Mouse (Mus musculus) thymus, adult 2 months (tissue): ENCODE data around the gene Mum1. TPM values are rescaled to one million over a fixed set of nuclear protein-coding genes. Genes with fewer than 3 reads are reported as not detected.

Experiments
- DNase-seq: peaks from one replicate; pipeline ENCODE4 v3.0.0; 2021
- H3K27ac ChIP-seq: fragments of 200-500 bp; 2 replicates; pipeline ENCODE4 v1.5.1; 2012; ENCODE audit warnings: low read length, control low read depth; ENCODE audit not compliant: control insufficient read depth, insufficient read depth
- H3K27me3 ChIP-seq: fragments of 200-500 bp; 2 replicates; pipeline ENCODE4 v1.6.1; 2012; ENCODE audit warnings: mild to moderate bottlenecking, low read length, moderate library complexity, mixed read lengths; ENCODE audit not compliant: control insufficient read depth, insufficient read depth
- H3K36me3 ChIP-seq: fragments of 200-500 bp; 2 replicates; pipeline ENCODE4 v1.6.1; 2012; ENCODE audit warnings: mild to moderate bottlenecking, low read length, moderate library complexity; ENCODE audit not compliant: control insufficient read depth, insufficient read depth
- H3K4me1 ChIP-seq: fragments of 200-500 bp; replicated peaks from 2 replicates; pipeline ENCODE4 v1.6.1; 2012; ENCODE audit warnings: low read length; ENCODE audit not compliant: control insufficient read depth, insufficient read depth
- H3K4me3 ChIP-seq: fragments of 200-500 bp; 2 replicates; pipeline ENCODE4 v1.5.1; 2012; ENCODE audit warnings: mild to moderate bottlenecking, low read length, control low read depth, moderate library complexity; ENCODE audit not compliant: control insufficient read depth, insufficient read depth
- CTCF ChIP-seq: fragments of 200-500 bp; IDR thresholded peaks from 2 replicates; pipeline ENCODE4 v1.5.1; 2012; ENCODE audit warnings: mild to moderate bottlenecking, control low read depth, low read length, moderate library complexity, borderline replicate concordance; ENCODE audit not compliant: control insufficient read depth, poor library complexity, insufficient read depth; ENCODE audit errors: extremely low read depth
- POLR2A ChIP-seq: fragments of 200-500 bp; IDR thresholded peaks from 2 replicates; pipeline ENCODE4 v1.6.1; 2012; ENCODE audit warnings: mild to moderate bottlenecking, low read length, control low read depth, moderate library complexity; ENCODE audit not compliant: control insufficient read depth, poor library complexity, insufficient read depth; ENCODE audit errors: extremely low read depth
- WGBS: fragments of 180-500 bp; shearing (Covaris S2); methylation state at CpG from one replicate; pipeline ENCODE4 v1.1.7; 2018; 5-methylcytosine and 5-hydroxymethylcytosine counted together
- polyA plus RNA-seq: library from polyadenylated mRNA; depleted of rRNA; stranded (reverse); fragments of >200 nt; gene quantifications from 2 replicates; pipeline ENCODE4 v1.2.3, GENCODE M21; 2012

The Mum1 gene
- polyA plus RNA-seq, 1 experiment, result 111 TPM

DNA sequence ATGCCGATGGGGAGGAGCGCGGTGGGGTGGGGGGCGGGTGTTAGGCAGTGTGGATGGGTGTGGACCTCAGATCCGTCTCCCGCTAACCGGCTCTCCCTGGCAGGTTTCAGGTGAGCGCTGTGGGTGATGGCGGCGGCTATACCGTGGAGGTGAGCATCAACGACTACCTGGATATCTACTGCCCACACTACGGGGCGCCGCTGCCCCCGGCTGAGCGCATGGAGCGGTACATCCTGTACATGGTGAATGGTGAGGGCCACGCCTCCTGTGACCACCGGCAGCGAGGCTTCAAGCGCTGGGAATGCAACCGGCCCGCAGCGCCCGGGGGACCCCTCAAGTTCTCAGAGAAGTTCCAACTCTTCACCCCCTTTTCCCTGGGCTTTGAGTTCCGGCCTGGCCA is 39.6 kb upstream of the Mum1 start:
- Histone ChIP-seq H3K27me3 (peaks cover 24% of the 10 kb centered on the region), H3K4me3 (no peak overlapping the region), H3K4me1 (no peaks in the 10 kb centered on the region; the same call in 1 of the 2 replicates), H3K36me3 (no peaks in the 10 kb centered on the region), H3K27ac (no peak overlapping the region)
- no peak for TF ChIP-seq CTCF
- TF ChIP-seq POLR2A, result no peak
- WGBS, result 32% methylated on average over 27 of the region's 27 CpGs
- no peak for DNase-seq

DNA sequence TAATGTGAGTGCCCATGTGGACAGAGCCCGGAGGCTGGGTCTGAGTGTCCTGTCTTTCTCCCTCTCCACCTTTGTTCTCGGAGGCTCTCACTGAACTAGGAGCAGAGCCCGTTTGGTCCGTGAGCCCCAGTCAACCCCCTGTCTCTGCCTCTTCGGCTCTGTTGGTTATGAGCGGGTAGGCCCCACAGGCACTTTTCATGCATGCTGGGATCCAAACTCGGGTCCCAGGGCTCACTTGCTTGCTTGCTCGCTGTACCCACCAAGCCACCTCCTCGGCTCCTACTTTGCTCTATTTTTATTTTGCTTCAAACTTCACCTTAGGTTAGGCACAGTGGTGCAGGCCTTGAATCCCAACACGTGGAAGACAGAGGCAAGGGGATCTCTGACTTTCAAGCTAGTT is 38.5 kb upstream of the Mum1 start:
- Histone ChIP-seq H3K27me3 (peaks cover 24% of the 10 kb centered on the region), H3K27ac (no peak overlapping the region), H3K36me3 (no peaks in the 10 kb centered on the region), H3K4me1 (no peaks in the 10 kb centered on the region; the same call in 1 of the 2 replicates), H3K4me3 (no peak overlapping the region)
- WGBS, result 95% methylated on average over 10 of the region's 10 CpGs
- TF ChIP-seq CTCF (no peak), POLR2A (no peak)
- DNase-seq, result no peak

DNA sequence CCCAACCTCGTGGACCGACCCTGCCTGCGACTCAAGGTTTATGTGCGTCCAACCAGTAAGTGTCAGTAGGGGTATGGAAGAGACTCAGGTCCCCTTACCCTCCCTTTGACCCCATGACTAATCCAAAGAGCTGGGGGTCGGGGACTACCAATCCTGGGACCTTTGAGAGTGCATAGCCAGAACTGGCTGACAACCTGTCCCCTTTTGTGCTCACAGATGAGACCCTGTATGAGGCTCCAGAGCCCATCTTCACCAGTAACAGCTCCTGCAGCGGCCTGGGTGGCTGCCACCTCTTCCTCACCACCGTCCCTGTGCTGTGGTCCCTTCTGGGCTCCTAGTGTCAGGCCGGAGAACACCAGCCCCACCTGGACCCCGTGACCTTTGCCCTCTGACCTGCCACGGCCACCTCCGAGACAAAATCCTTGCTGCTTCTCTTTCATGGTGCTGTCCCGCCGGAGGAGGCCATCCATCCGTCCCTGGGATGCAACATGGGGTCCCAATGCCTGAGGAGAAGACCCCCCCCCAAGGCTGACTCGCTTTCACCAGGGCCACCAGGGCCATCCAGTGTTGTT is 37.7 kb upstream of the Mum1 start:
- WGBS, result 91% methylated on average over 15 of the region's 15 CpGs
- H3K4me3 ChIP-seq, result no peak overlapping the region
- H3K27me3 ChIP-seq, result peaks cover 24% of the 10 kb centered on the region
- no peak for DNase-seq
- H3K36me3 ChIP-seq, result no peaks in the 10 kb centered on the region
- TF ChIP-seq CTCF (no peak), POLR2A (no peak)
- H3K4me1 ChIP-seq, result no peaks in the 10 kb centered on the region; the same call in 1 of the 2 replicates
- H3K27ac ChIP-seq, result no peak overlapping the region

DNA sequence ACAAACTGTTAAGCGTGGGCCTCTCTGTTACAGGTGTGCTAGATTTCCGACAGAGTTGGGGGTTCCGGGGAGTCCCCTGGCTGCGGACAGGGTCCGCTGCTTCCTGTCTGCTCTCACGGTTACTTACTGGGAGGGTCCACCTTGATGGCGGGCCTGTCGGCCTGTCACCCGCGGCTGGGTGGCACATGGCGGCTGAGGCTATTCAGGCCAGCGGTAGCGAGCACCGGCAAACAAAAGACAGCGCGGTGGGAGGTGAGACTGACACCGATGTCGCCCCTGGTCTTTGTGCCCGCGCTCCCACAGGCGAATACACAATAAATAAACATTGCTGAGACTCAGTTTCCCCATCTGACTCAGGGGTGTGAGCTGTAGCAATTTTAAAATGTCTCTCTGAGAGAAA is 36.2 kb upstream of the Mum1 start:
- WGBS, result 6% methylated on average over 21 of the region's 21 CpGs
- TF ChIP-seq CTCF (no peak), POLR2A (no peak)
- Histone ChIP-seq H3K4me3 (no peak overlapping the region), H3K36me3 (no peaks in the 10 kb centered on the region), H3K4me1 (no peaks in the 10 kb centered on the region; the same call in 1 of the 2 replicates), H3K27me3 (peaks cover 24% of the 10 kb centered on the region), H3K27ac (no peak overlapping the region)
- no peak for DNase-seq

DNA sequence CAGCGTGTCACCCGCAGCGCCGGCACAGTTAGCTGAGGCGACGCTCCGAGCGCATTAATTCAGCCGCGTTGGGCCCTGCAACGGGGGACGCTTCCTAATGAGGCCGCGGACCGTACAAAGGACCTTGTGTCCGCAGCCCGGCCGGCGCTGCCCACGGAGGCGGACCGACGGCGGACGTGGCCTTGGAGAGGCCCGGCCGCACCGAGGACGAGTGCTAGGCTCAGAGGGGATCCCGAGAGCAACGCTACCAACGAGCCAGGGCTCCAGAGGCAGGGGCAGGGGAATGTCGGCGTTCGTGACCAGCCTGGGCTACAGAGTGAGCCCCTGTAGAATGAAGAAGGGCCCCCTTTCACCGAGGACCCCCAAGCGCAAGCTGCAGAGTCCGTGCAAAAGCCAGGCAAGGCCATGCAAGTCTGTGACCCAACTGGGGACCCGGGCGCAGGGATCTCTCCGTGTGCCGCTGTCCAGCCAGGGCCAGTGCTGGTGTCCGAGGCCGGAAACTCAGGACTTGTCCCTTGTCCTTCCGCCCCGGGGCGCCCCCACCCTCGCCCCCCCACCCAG is 35.7 kb upstream of the Mum1 start:
- WGBS, result 2% methylated on average over 47 of the region's 48 CpGs
- DNase-seq, result no peak
- Histone ChIP-seq H3K27ac (no peak overlapping the region), H3K36me3 (no peaks in the 10 kb centered on the region), H3K27me3 (peaks cover 24% of the 10 kb centered on the region), H3K4me1 (no peaks in the 10 kb centered on the region; the same call in 1 of the 2 replicates), H3K4me3 (no peak overlapping the region)
- TF ChIP-seq POLR2A (no peak), CTCF (no peak)

DNA sequence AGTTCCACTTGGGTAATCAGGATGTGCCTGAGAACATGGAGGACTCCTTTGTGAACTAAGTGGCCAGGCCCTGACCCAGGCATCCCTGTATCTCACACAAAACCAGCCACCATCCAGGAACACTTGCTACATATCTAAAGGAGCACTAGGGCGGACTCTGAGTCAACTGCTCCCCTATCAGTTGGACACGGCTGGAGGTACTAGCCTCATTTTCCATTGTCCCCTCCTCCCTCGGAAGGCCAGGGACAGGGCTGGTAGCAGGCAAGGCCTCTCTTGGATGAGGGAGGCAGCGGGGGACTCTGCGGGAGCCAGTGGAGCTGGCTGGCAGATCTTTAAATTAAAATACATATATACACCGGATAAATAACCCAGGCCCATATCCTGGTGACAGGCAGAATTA is 32.3 kb upstream of the Mum1 start:
- Histone ChIP-seq H3K27ac (no peak overlapping the region), H3K27me3 (peaks cover 15% of the 10 kb centered on the region), H3K4me3 (no peak overlapping the region), H3K36me3 (no peaks in the 10 kb centered on the region), H3K4me1 (no peaks in the 10 kb centered on the region)
- 95% methylated on average over 6 of the region's 6 CpGs for WGBS
- TF ChIP-seq CTCF (no peak), POLR2A (no peak)
- no peak for DNase-seq
